Mouse (Mus musculus): ENCODE data around the gene Scgb1a1. TPM values are rescaled to one million over a fixed set of nuclear protein-coding genes. Genes with fewer than 3 reads are reported as not detected.
A peak's percentile ranks its signal among the peaks of the same experiment; 100 is the strongest.
"Not testable (repeated sequence)": the region's sequence is repeated elsewhere in the genome, so short reads cannot be mapped to it uniquely, and the experiment has no call there.

Gene Scgb1a1
- polyA plus RNA-seq, 1 experiment from 2014 or later: 12.6 TPM

GRCm38 (mm10) chr19:9128499-9129194 is 40.9 kb upstream of the Scgb1a1 start:
- no peaks in the 10 kb centered on the region for H3K36me3 ChIP-seq (ENCODE audit: control insufficient read depth, insufficient read depth, low read length)
- H3K4me2 ChIP-seq (replicated peaks; ENCODE audit: low read depth): no peak overlapping the region
- no peak overlapping the region for H3K27ac ChIP-seq (replicated peaks)
- WGBS: 89% methylated on average over 4 of the region's 4 CpGs
- TF ChIP-seq CTCF (IDR thresholded peaks at IDR 0.05; ENCODE audit: low read depth) (no peak), EP300 (optimal IDR thresholded peaks at IDR 0.05) (no peak)
- no peak for DNase-seq (ENCODE audit: low spot score)
- H3K9ac ChIP-seq (ENCODE audit: low read length): no peak overlapping the region
- H3K27me3 ChIP-seq (ENCODE audit: control insufficient read depth, insufficient read depth, low read length): no peaks in the 10 kb centered on the region
- no peaks in the 10 kb centered on the region for H3K9me3 ChIP-seq (ENCODE audit: control insufficient read depth, low read length)
- H3K4me1 ChIP-seq (replicated peaks; ENCODE audit: control insufficient read depth, insufficient read depth): no peaks in the 10 kb centered on the region
- no peak overlapping the region for H3K4me3 ChIP-seq (ENCODE audit: low read depth, low read length)
- peak; percentile 49; the same call in 1 of the 2 replicates for ATAC-seq (ENCODE audit: low FRiP score, low TSS enrichment)

- H3K4me3 ChIP-seq (ENCODE audit: low read depth, low read length); ATAC-seq (ENCODE audit: low FRiP score, low TSS enrichment); H3K27me3 ChIP-seq (ENCODE audit: control insufficient read depth, insufficient read depth, low read length); H3K36me3 ChIP-seq (ENCODE audit: control insufficient read depth, insufficient read depth, low read length); H3K4me2 ChIP-seq (replicated peaks; ENCODE audit: low read depth); DNase-seq (ENCODE audit: low spot score); H3K4me1 ChIP-seq (replicated peaks; ENCODE audit: control insufficient read depth, insufficient read depth); H3K9me3 ChIP-seq (ENCODE audit: control insufficient read depth, low read length); H3K9ac ChIP-seq (ENCODE audit: low read length); H3K27ac ChIP-seq (replicated peaks): not testable (repeated sequence)
- WGBS: 93% methylated on average over 2 of the region's 2 CpGs
Measured at GRCm38 (mm10) chr19:9123986-9124385, 36.2 kb upstream of the Scgb1a1 start.

GRCm38 (mm10) chr19:9122390-9122789 is 34.6 kb upstream of the Scgb1a1 start:
- WGBS: 88% methylated on average over 1 of the region's 1 CpGs
- H3K27ac ChIP-seq (replicated peaks): no peak overlapping the region
- ATAC-seq (ENCODE audit: low FRiP score, low TSS enrichment) (no peak), DNase-seq (ENCODE audit: low spot score) (no peak)
- H3K4me1 ChIP-seq (replicated peaks; ENCODE audit: control insufficient read depth, insufficient read depth): no peaks in the 10 kb centered on the region
- H3K36me3 ChIP-seq (ENCODE audit: control insufficient read depth, insufficient read depth, low read length): no peaks in the 10 kb centered on the region
- no peaks in the 10 kb centered on the region for H3K27me3 ChIP-seq (ENCODE audit: control insufficient read depth, insufficient read depth, low read length)
- no peak for TF ChIP-seq EP300 (optimal IDR thresholded peaks at IDR 0.05)
- TF ChIP-seq CTCF (IDR thresholded peaks at IDR 0.05; ENCODE audit: low read depth): no peak
- H3K9me3 ChIP-seq (ENCODE audit: control insufficient read depth, low read length): no peaks in the 10 kb centered on the region
- H3K9ac ChIP-seq (ENCODE audit: low read length): no peak overlapping the region
- H3K4me3 ChIP-seq (ENCODE audit: low read depth, low read length): no peak overlapping the region
- no peak overlapping the region for H3K4me2 ChIP-seq (replicated peaks; ENCODE audit: low read depth)

GRCm38 (mm10) chr19:9119655-9120425 is 32.1 kb upstream of the Scgb1a1 start:
- no peak overlapping the region for H3K27ac ChIP-seq (replicated peaks)
- H3K9me3 ChIP-seq (ENCODE audit: control insufficient read depth, low read length): no peaks in the 10 kb centered on the region
- no peaks in the 10 kb centered on the region for H3K27me3 ChIP-seq (ENCODE audit: control insufficient read depth, insufficient read depth, low read length)
- ATAC-seq (ENCODE audit: low FRiP score, low TSS enrichment) (no peak), DNase-seq (ENCODE audit: low spot score) (no peak)
- H3K4me2 ChIP-seq (replicated peaks; ENCODE audit: low read depth): no peak overlapping the region
- 91% methylated on average over 3 of the region's 3 CpGs for WGBS
- H3K4me1 ChIP-seq (replicated peaks; ENCODE audit: control insufficient read depth, insufficient read depth): no peaks in the 10 kb centered on the region
- H3K9ac ChIP-seq (ENCODE audit: low read length): no peak overlapping the region
- TF ChIP-seq CTCF (IDR thresholded peaks at IDR 0.05; ENCODE audit: low read depth) (no peak), EP300 (optimal IDR thresholded peaks at IDR 0.05) (no peak)
- H3K4me3 ChIP-seq (ENCODE audit: low read depth, low read length): no peak overlapping the region
- H3K36me3 ChIP-seq (ENCODE audit: control insufficient read depth, insufficient read depth, low read length): no peaks in the 10 kb centered on the region

GRCm38 (mm10) chr19:9117275-9117674 is 29.5 kb upstream of the Scgb1a1 start:
- Histone ChIP-seq H3K4me1 (replicated peaks; ENCODE audit: control insufficient read depth, insufficient read depth) (no peaks in the 10 kb centered on the region), H3K27me3 (ENCODE audit: control insufficient read depth, insufficient read depth, low read length) (no peaks in the 10 kb centered on the region), H3K36me3 (ENCODE audit: control insufficient read depth, insufficient read depth, low read length) (no peaks in the 10 kb centered on the region; the same call in 1 of the 2 replicates), H3K9me3 (ENCODE audit: control insufficient read depth, low read length) (no peaks in the 10 kb centered on the region), H3K4me3 (ENCODE audit: low read depth, low read length) (no peak overlapping the region), H3K4me2 (replicated peaks; ENCODE audit: low read depth) (no peak overlapping the region), H3K9ac (ENCODE audit: low read length) (no peak overlapping the region), H3K27ac (replicated peaks) (no peak overlapping the region)
- peak; percentile 72 for ATAC-seq (ENCODE audit: low FRiP score, low TSS enrichment)
- DNase-seq (ENCODE audit: low spot score): no peak
- 39% methylated on average over 5 of the region's 5 CpGs for WGBS
- no peak for TF ChIP-seq EP300 (optimal IDR thresholded peaks at IDR 0.05)
- TF ChIP-seq CTCF (IDR thresholded peaks at IDR 0.05; ENCODE audit: low read depth): 0 out of 2 replicates have a peak, but pooled peaks have one; percentile 19

- TF ChIP-seq CTCF (IDR thresholded peaks at IDR 0.05; ENCODE audit: low read depth) (no peak), EP300 (optimal IDR thresholded peaks at IDR 0.05) (no peak)
- H3K36me3 ChIP-seq (ENCODE audit: control insufficient read depth, insufficient read depth, low read length): no peaks in the 10 kb centered on the region; the same call in 1 of the 2 replicates
- no peaks in the 10 kb centered on the region for H3K4me1 ChIP-seq (replicated peaks; ENCODE audit: control insufficient read depth, insufficient read depth)
- no peaks in the 10 kb centered on the region for H3K9me3 ChIP-seq (ENCODE audit: control insufficient read depth, low read length)
- no peak overlapping the region for H3K4me2 ChIP-seq (replicated peaks; ENCODE audit: low read depth)
- no peaks in the 10 kb centered on the region for H3K27me3 ChIP-seq (ENCODE audit: control insufficient read depth, insufficient read depth, low read length)
- 72% methylated on average over 4 of the region's 4 CpGs for WGBS
- no peak overlapping the region for H3K27ac ChIP-seq (replicated peaks)
- H3K4me3 ChIP-seq (ENCODE audit: low read depth, low read length): no peak overlapping the region
- ATAC-seq (ENCODE audit: low FRiP score, low TSS enrichment): no peak
- DNase-seq (ENCODE audit: low spot score): no peak
- no peak overlapping the region for H3K9ac ChIP-seq (ENCODE audit: low read length)
Measured at GRCm38 (mm10) chr19:9116268-9116667, 28.5 kb upstream of the Scgb1a1 start.
